Mouse (Mus musculus) MEL (cell line): Measurements from ENCODE around the gene C1ra.
"Not testable (repeated sequence)": the region's sequence is repeated elsewhere in the genome, so short reads cannot be mapped to it uniquely, and the experiment has no call there.

ENCODE experiments used
- BHLHE40 ChIP-seq: IDR thresholded peaks from 2 replicates; pipeline ENCODE4 v1.6.1; 2012; ENCODE audit warnings: low read depth, mild to moderate bottlenecking, inconsistent platforms, low read length, improper control_type of control experiment, borderline replicate concordance
- CTCF ChIP-seq, 3 experiments: IDR thresholded peaks in 2 of 3; conservative IDR thresholded peaks in 1 of 3; 2 replicates each; pipeline ENCODE4 v1.5.1; 2011 to 2012; ENCODE audit warnings: low read length in 3 of 3, low read depth in 2 of 3, mild to moderate bottlenecking in 2 of 3, improper control_type of control experiment in 1 of 3, inconsistent platforms in 1 of 3, mixed read lengths in 1 of 3, moderate library complexity in 1 of 3; ENCODE audit not compliant: control insufficient read depth in 1 of 3, insufficient read depth in 1 of 3, poor library complexity in 1 of 3, severe bottlenecking in 1 of 3
- EP300 ChIP-seq, 2 experiments: IDR thresholded peaks; 2 replicates each; pipeline ENCODE4 v1.6.1; 2011; ENCODE audit warnings: improper control_type of control experiment in 2 of 2, low read length in 2 of 2, low read depth in 1 of 2, mild to moderate bottlenecking in 1 of 2
- HCFC1 ChIP-seq: IDR thresholded peaks from 2 replicates; pipeline ENCODE4 v1.6.1; 2012; ENCODE audit warnings: low read depth, mild to moderate bottlenecking, inconsistent platforms, low read length, improper control_type of control experiment, moderate library complexity
- MAX ChIP-seq: IDR thresholded peaks from 2 replicates; pipeline ENCODE4 v1.6.1; 2011; ENCODE audit warnings: low read length, improper control_type of control experiment
- MAZ ChIP-seq: IDR thresholded peaks from 2 replicates; pipeline ENCODE4 v1.6.1; 2012; ENCODE audit warnings: low read depth, mild to moderate bottlenecking, inconsistent platforms, low read length, improper control_type of control experiment
- MYC ChIP-seq: IDR thresholded peaks from 2 replicates; pipeline ENCODE4 v1.6.1; 2011; ENCODE audit warnings: low read depth, mild to moderate bottlenecking, low read length, improper control_type of control experiment, moderate library complexity
- POLR2A ChIP-seq, 2 experiments: IDR thresholded peaks; 2 replicates each; pipeline ENCODE4 v1.6.1; 2011 to 2012; ENCODE audit warnings: low read length in 2 of 2, mild to moderate bottlenecking in 2 of 2, control low read depth in 1 of 2, improper control_type of control experiment in 1 of 2, low read depth in 1 of 2, moderate library complexity in 1 of 2; ENCODE audit not compliant: control insufficient read depth in 1 of 2, insufficient read depth in 1 of 2, poor library complexity in 1 of 2
- POLR2AphosphoS5 ChIP-seq: IDR thresholded peaks from 2 replicates; pipeline ENCODE4 v1.6.1; 2012; ENCODE audit warnings: low read depth, borderline replicate concordance, mild to moderate bottlenecking, inconsistent platforms, low read length, moderate library complexity, mixed read lengths
- TAL1 ChIP-seq: IDR thresholded peaks from 2 replicates; pipeline ENCODE4 v1.6.1; 2012; ENCODE audit warnings: mild to moderate bottlenecking, inconsistent platforms, low read length, moderate library complexity, mixed read lengths
- TCF12 ChIP-seq: IDR thresholded peaks from 2 replicates; pipeline ENCODE4 v1.6.1; 2014; ENCODE audit warnings: low read depth, mild to moderate bottlenecking, inconsistent platforms, low read length, improper control_type of control experiment, moderate library complexity
- USF1 ChIP-seq: IDR thresholded peaks from 2 replicates; pipeline ENCODE4 v1.6.1; 2014; ENCODE audit warnings: low read depth, mild to moderate bottlenecking, inconsistent platforms, low read length, improper control_type of control experiment, moderate library complexity
- ZKSCAN1 ChIP-seq: IDR thresholded peaks from 2 replicates; pipeline ENCODE4 v1.6.1; 2012; ENCODE audit warnings: low read depth, mild to moderate bottlenecking, inconsistent platforms, low read length, improper control_type of control experiment, moderate library complexity
- ZMIZ1 ChIP-seq: IDR thresholded peaks from 2 replicates; pipeline ENCODE4 v1.6.1; 2012; ENCODE audit warnings: low read depth, mild to moderate bottlenecking, inconsistent platforms, low read length, improper control_type of control experiment, moderate library complexity

DNA sequence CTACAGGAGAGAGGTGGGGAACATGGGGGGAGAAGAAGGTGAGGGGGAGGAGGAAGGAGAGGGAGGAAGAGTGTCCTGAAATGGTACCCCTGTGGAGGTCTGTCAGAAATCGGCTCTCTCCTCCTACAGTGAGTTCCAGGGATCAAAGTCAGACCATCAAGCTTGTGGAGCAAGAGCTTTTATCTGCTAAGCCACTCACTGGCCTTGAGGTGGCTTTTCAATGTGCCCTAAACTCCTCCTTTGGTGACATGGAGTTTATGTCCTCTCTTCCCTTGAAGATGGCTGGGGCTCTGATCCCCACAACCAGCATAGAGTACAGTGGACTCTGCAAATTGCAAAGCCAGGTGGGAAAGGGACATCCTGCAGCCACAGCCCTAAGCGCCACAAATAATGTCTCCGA is 35.8 kb downstream of the C1ra start:
- not testable (repeated sequence) for TF ChIP-seq CTCF (IDR thresholded peaks at IDR 0.05 in 2 of 3, conservative IDR thresholded peaks at IDR 0.05 in 1 of 3; ENCODE audit: control insufficient read depth in 1 of 3, insufficient read depth in 1 of 3, low read depth in 2 of 3, low read length in 3 of 3, poor library complexity in 1 of 3, severe bottlenecking in 1 of 3); EP300 (IDR thresholded peaks at IDR 0.05; ENCODE audit: low read depth in 1 of 2, low read length in 2 of 2); USF1; BHLHE40; POLR2A (IDR thresholded peaks at IDR 0.05; ENCODE audit: control insufficient read depth in 1 of 2, insufficient read depth in 1 of 2, low read depth in 1 of 2, low read length in 2 of 2, poor library complexity in 1 of 2); POLR2AphosphoS5; MYC; TAL1; ZKSCAN1; HCFC1; MAZ; ZMIZ1; MAX; TCF12
